Mouse (Mus musculus) lung, postnatal 0 days (tissue): ENCODE measurements around the gene 4930544D05Rik.

ENCODE experiments used
- CTCF ChIP-seq: IDR thresholded peaks from 2 replicates; pipeline ENCODE4 v1.5.1; 2016; ENCODE audit warnings: antibody characterized with exemption, mild to moderate bottlenecking
- EP300 ChIP-seq: IDR thresholded peaks from 2 replicates; pipeline ENCODE4 v1.6.1; 2016; ENCODE audit warnings: antibody characterized with exemption, mild to moderate bottlenecking, control low read depth

GRCm38 (mm10) chr11:70653345-70654197 lies 37.9 kb downstream of the 4930544D05Rik start:
- TF ChIP-seq CTCF = no peak
- no peak for TF ChIP-seq EP300
